Mouse (Mus musculus) liver, postnatal 0 days (tissue): ENCODE measurements around the gene Gabarapl2. TPM values are rescaled to one million over a fixed set of nuclear protein-coding genes. Genes with fewer than 3 reads are reported as not detected.

Experiments
- ATAC-seq: fragments of 200-750 bp; cut with Nextera tagmentation; 2 replicates; pipeline ENCODE4 v1.8.0; 2017; ENCODE audit warnings: mild to moderate bottlenecking, moderate library complexity
- DNase-seq: peaks from one replicate; pipeline ENCODE4 v3.0.0-alpha.2; 2016
- H3K27ac ChIP-seq: fragments of 300-500 bp; sonication (generic); 2 replicates; pipeline ENCODE4 v1.5.1; 2014; ENCODE audit warnings: antibody characterized with exemption, moderate library complexity, mild to moderate bottlenecking, low read depth
- H3K27me3 ChIP-seq: fragments of 300-500 bp; sonication (generic); 2 replicates; pipeline ENCODE4 v1.6.1; 2014; ENCODE audit warnings: low read length, control low read depth, mixed read lengths; ENCODE audit not compliant: insufficient read depth
- H3K36me3 ChIP-seq: fragments of 300-500 bp; sonication (generic); replicated peaks from 2 replicates; pipeline ENCODE4 v1.6.1; 2014; ENCODE audit warnings: mild to moderate bottlenecking, control low read depth, low read length, moderate library complexity, mixed read lengths; ENCODE audit not compliant: insufficient read depth
- H3K4me1 ChIP-seq: fragments of 300-500 bp; sonication (generic); 2 replicates; pipeline ENCODE4 v1.6.1; 2014; ENCODE audit warnings: antibody characterized with exemption, mild to moderate bottlenecking, control low read depth; ENCODE audit not compliant: insufficient read depth
- H3K4me2 ChIP-seq: fragments of 300-500 bp; sonication (generic); 2 replicates; pipeline ENCODE4 v1.6.1; 2014; ENCODE audit warnings: low read depth, mild to moderate bottlenecking, low read length, moderate library complexity, mixed read lengths
- H3K4me3 ChIP-seq: fragments of 300-500 bp; sonication (generic); 2 replicates; pipeline ENCODE4 v1.5.1; 2014; ENCODE audit warnings: low read depth, low read length
- H3K9ac ChIP-seq: fragments of 300-500 bp; sonication (generic); replicated peaks from 2 replicates; pipeline ENCODE4 v1.6.1; 2014; ENCODE audit warnings: mild to moderate bottlenecking, moderate library complexity
- H3K9me3 ChIP-seq: fragments of 300-500 bp; sonication (generic); 2 replicates; pipeline ENCODE4 v1.6.1; 2016; ENCODE audit warnings: mild to moderate bottlenecking, control low read depth, low read length, mixed read lengths
- CTCF ChIP-seq: sonication (generic); IDR thresholded peaks from 2 replicates; pipeline ENCODE4 v1.5.1; 2016; ENCODE audit warnings: antibody characterized with exemption, low read depth
- EP300 ChIP-seq: IDR thresholded peaks from 2 replicates; pipeline ENCODE4 v1.6.1; 2016; ENCODE audit warnings: antibody characterized with exemption, low read depth, mild to moderate bottlenecking
- WGBS: fragments of 180-500 bp; shearing (Covaris S2); extraction: QIAGEN DNeasy Blood & Tissue Kit; methylation state at CpG from one replicate; pipeline ENCODE4 v1.1.7; 2014; ENCODE audit not compliant: insufficient replicate concordance; 5-methylcytosine and 5-hydroxymethylcytosine counted together
- polyA plus RNA-seq: library from polyadenylated mRNA; unstranded; fragments of >200 nt; fragmentation: Nextera tagmentation; extraction: Ambion mirVana; gene quantifications from 2 replicates; pipeline ENCODE4 v1.2.1, GENCODE M21; 2015

The Gabarapl2 gene
- 162 and 173 TPM in 2 replicates for polyA plus RNA-seq

DNA sequence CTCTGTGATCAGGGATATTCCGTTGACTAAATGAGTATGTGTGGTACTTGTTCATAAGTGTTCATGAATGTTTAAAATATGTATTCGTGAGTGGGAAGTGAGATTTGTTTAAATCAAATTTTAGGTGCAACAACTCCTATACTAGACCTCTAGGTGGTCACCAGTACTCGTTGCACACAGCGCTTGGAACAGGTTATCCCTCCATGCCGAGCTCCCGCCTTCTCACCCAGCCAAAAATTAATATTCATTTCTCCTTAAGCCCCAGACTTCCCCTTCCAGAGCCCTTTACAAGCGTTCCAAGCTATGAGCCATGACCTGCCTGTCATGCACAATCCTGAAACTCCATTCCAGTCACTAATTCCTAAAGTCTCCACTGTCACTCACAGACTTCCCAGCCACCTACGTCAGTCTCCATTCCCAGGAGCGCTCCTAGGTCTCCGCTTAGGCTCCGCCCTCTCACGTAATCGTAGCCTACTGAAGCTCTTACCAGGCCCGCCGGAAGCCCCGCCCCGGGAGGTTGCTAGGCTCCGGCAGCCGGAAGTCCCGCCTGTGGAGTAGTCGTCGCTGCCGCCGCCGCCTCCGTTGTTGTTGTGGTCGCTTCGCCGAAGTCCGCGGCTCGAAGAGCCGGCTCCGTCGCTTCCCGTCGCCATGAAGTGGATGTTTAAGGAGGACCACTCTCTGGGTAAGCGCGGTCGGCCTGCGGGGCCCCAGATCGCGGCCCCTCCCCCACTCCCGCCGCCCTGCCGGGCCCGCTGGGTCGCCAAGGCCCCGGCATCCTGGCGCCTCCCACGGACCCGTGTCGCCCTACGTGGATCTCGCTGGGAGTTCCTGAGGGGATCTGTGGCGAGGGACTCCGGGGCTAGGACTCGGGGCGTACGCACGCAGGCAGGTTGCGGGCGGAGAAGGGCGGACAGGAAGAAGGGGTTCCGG, at the start of gene Gabarapl2:
Gene Gabarapl2, plus strand, starts transcription at position 533 of the 930 bp plus-strand sequence.
- Histone ChIP-seq H3K36me3 (peaks cover 20% of the 10 kb centered on the region), H3K4me3 (peak within 1 kb of the TSS; percentile 99), H3K9ac (peak within 1 kb of the TSS; percentile 89), H3K27ac (peak within 1 kb of the TSS; percentile 91), H3K27me3 (no peaks in the 10 kb centered on the region), H3K4me2 (peak within 1 kb of the TSS; percentile 95), H3K4me1 (peaks cover 25% of the 10 kb centered on the region), H3K9me3 (no peaks in the 10 kb centered on the region)
- ATAC-seq (peak; percentile 91), DNase-seq (peak; percentile 98)
- TF ChIP-seq EP300 (no peak), CTCF (0 out of 2 replicates have a peak, but pooled peaks have one; percentile 0)
- WGBS: under 1% methylated on average over 65 of the region's 65 CpGs

DNA sequence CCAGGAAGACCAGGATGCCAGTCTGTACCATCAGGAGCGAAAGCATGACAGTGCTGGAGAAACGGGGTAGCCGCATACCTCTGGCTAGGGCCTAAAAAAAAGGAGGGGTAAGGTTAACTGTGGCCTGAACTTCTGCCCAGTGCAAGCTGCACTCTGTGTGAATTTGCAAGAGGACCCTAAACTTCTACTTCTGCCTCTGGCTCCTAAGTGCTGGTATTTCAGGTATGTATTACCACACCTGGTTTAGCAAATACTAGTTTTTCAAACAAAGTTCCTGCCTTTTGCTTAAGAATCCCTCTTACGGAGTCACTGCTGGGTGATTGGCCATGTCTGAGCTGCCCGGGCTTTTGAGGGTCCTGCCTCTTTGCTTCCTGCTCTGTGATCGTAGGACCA, 49.6 kb upstream of the Gabarapl2 start:
- 52% methylated on average over 6 of the region's 6 CpGs for WGBS
- peaks cover 35% of the 10 kb centered on the region for H3K27me3 ChIP-seq
- H3K9me3 ChIP-seq: no peaks in the 10 kb centered on the region
- no peak overlapping the region for H3K9ac ChIP-seq
- H3K4me2 ChIP-seq: no peak overlapping the region
- no peaks in the 10 kb centered on the region for H3K4me1 ChIP-seq
- H3K27ac ChIP-seq: no peak overlapping the region
- no peak for DNase-seq
- ATAC-seq: no peak
- TF ChIP-seq CTCF (no peak), EP300 (no peak)
- no peaks in the 10 kb centered on the region for H3K36me3 ChIP-seq
- H3K4me3 ChIP-seq: no peak overlapping the region

DNA sequence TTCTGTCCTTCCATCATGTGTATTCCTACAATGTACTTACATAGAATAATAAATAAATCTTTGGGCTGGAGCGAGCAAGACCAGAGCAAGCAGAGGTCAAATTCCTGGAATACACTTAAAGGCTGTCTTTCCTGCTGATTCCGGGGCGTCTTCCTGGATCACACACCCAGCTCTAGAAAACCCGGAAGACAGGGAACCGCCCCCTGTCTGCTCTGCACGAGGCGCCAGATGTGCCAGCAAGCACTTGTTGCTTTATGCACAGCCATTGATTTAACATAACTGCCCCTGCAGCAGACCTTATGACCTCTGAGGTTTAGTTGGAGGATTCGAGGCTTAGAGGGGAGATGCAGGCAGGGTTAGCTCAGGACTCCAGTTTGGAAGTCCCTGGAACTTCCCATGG, 48.5 kb upstream of the Gabarapl2 start:
- no peak for TF ChIP-seq EP300
- no peak for TF ChIP-seq CTCF
- WGBS: 17% methylated on average over 8 of the region's 8 CpGs
- Histone ChIP-seq H3K4me3 (no peak overlapping the region), H3K27me3 (peaks cover 35% of the 10 kb centered on the region), H3K36me3 (no peaks in the 10 kb centered on the region), H3K9ac (no peak overlapping the region), H3K9me3 (no peaks in the 10 kb centered on the region), H3K4me1 (no peaks in the 10 kb centered on the region), H3K4me2 (no peak overlapping the region), H3K27ac (no peak overlapping the region)
- ATAC-seq (no peak), DNase-seq (no peak)

DNA sequence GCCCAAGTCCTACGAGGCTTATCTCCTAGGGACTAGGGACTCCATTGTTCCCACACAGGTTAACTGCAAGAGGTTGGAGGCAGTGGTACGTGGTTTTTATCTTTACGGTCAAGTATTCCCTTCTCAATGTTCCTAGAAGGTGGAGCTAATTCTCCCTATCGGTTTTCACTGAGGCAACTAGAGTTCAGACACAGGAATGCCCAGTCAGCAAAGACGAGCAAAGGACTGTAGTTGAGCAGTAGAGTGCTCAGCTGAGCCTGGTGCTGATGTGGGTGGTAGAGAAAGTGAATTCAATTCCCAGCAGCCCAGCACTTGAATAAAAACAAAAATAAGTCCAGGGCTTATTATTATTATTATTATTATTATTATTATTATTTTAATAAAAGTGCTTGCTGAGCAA, 47.9 kb upstream of the Gabarapl2 start:
- Histone ChIP-seq H3K9ac (no peak overlapping the region), H3K36me3 (no peaks in the 10 kb centered on the region), H3K27me3 (peaks cover 35% of the 10 kb centered on the region), H3K27ac (no peak overlapping the region), H3K4me3 (no peak overlapping the region), H3K4me2 (no peak overlapping the region), H3K4me1 (no peaks in the 10 kb centered on the region), H3K9me3 (no peaks in the 10 kb centered on the region)
- ATAC-seq (no peak), DNase-seq (no peak)
- 32% methylated on average over 5 of the region's 5 CpGs for WGBS
- TF ChIP-seq CTCF (no peak), EP300 (no peak)

DNA sequence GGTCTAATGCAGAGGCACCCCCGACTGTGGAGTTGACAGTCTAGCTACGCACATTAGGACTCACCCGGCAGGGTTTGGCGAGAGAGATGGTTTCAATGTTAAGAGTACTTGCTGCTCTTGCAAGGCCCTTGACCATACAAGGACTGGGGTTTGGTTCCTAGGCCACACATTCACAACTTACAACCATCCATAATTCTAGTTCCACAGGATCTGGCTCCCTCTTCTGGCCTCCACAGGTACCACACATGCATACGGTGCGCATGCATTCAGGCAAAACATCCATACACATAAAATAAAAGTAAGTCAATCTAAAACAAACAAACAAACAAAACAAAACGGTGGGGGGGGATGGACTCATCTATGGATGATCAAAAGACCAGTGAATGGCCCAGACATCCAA, 45.5 kb upstream of the Gabarapl2 start:
- ATAC-seq (no peak), DNase-seq (no peak)
- Histone ChIP-seq H3K9ac (no peak overlapping the region), H3K27me3 (peaks cover 20% of the 10 kb centered on the region), H3K27ac (no peak overlapping the region), H3K9me3 (no peaks in the 10 kb centered on the region), H3K36me3 (no peaks in the 10 kb centered on the region), H3K4me2 (no peak overlapping the region), H3K4me1 (no peaks in the 10 kb centered on the region), H3K4me3 (no peak overlapping the region)
- TF ChIP-seq CTCF (peak; percentile 63), EP300 (no peak)
- WGBS: 85% methylated on average over 7 of the region's 7 CpGs

DNA sequence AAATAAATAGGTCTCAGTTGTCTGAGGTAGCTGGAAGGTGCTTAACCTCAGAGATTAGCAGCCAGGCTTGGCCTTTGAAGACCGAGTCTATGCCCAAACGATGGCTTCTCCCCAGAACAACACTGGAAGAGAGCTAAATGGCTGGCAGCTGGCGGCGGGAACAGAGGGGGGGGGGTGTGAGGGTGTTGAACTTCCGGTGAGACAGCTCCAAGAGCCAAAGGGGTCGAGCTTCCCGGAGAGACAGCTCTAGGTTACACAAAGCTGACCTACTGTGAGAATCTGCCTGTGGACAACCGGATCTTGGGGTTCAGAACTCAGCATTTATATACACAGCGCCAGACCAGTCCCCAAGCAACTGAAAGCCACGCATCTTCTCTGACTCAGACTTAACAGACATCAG, 41.9 kb upstream of the Gabarapl2 start:
- H3K4me3 ChIP-seq: no peak overlapping the region
- H3K4me1 ChIP-seq: no peaks in the 10 kb centered on the region
- ATAC-seq: no peak
- WGBS: 36% methylated on average over 10 of the region's 10 CpGs
- H3K9ac ChIP-seq: no peak overlapping the region
- TF ChIP-seq CTCF (no peak), EP300 (no peak)
- no peak overlapping the region for H3K27ac ChIP-seq
- H3K9me3 ChIP-seq: no peaks in the 10 kb centered on the region
- no peak for DNase-seq
- no peaks in the 10 kb centered on the region for H3K27me3 ChIP-seq
- H3K36me3 ChIP-seq: no peaks in the 10 kb centered on the region
- no peak overlapping the region for H3K4me2 ChIP-seq
